Mouse (Mus musculus): ENCODE data around the gene Scamp3.

The Scamp3 gene

GRCm38 (mm10) chr3:89163643-89164245, 13.5 kb upstream of the Scamp3 start:
- peak; percentile 75 for DNase-seq (ENCODE audit: low read depth)

- peak; percentile 92 for DNase-seq (ENCODE audit: low read depth)
Observed at GRCm38 (mm10) chr3:89164506-89165267, 12.6 kb upstream of the Scamp3 start, which contains the start of gene Clk2. Gene Clk2, plus strand, starts transcription at chr3:89164795.

- DNase-seq (ENCODE audit: low read depth) = peak; percentile 38
Observed at GRCm38 (mm10) chr3:89165268-89165870, 11.9 kb upstream of the Scamp3 start.

GRCm38 (mm10) chr3:89166945-89167344, 10.3 kb upstream of the Scamp3 start:
- no peak for DNase-seq (ENCODE audit: low read depth)

GRCm38 (mm10) chr3:89174844-89175243, 2.4 kb upstream of the Scamp3 start:
- DNase-seq (ENCODE audit: low read depth) = no peak

GRCm38 (mm10) chr3:89175544-89175943, 1.7 kb upstream of the Scamp3 start:
- no peak for DNase-seq (ENCODE audit: low read depth)

GRCm38 (mm10) chr3:89176421-89176820, 852 bp upstream of the Scamp3 start:
- no peak for DNase-seq (ENCODE audit: low read depth)

- peak; percentile 47 for DNase-seq (ENCODE audit: low read depth)
Observed at GRCm38 (mm10) chr3:89178107-89178385, 773 bp downstream of the Scamp3 start.

- DNase-seq (ENCODE audit: low read depth) = no peak
Observed at GRCm38 (mm10) chr3:89179056-89179455, 1.8 kb downstream of the Scamp3 start.

- DNase-seq (ENCODE audit: low read depth) = no peak
Observed at GRCm38 (mm10) chr3:89181749-89182500, 4.7 kb downstream of the Scamp3 start.

- DNase-seq (ENCODE audit: low read depth) = peak; percentile 91
Observed at GRCm38 (mm10) chr3:89182531-89183057, 5.3 kb downstream of the Scamp3 start.

- DNase-seq (ENCODE audit: low read depth) = peak; percentile 70
Observed at GRCm38 (mm10) chr3:89183058-89183958, 6.0 kb downstream of the Scamp3 start, which contains the start of gene Fam189b. Gene Fam189b, plus strand, starts transcription at chr3:89183143.

- DNase-seq (ENCODE audit: low read depth) = no peak
Observed at GRCm38 (mm10) chr3:89183959-89184315, 6.7 kb downstream of the Scamp3 start.

- DNase-seq (ENCODE audit: low read depth) = no peak
Observed at GRCm38 (mm10) chr3:89187197-89187596, 9.9 kb downstream of the Scamp3 start.

GRCm38 (mm10) chr3:89187690-89188477, 10.6 kb downstream of the Scamp3 start:
- DNase-seq (ENCODE audit: low read depth) = no peak

GRCm38 (mm10) chr3:89188478-89188875, 11.2 kb downstream of the Scamp3 start:
- DNase-seq (ENCODE audit: low read depth) = no peak

- DNase-seq (ENCODE audit: low read depth) = peak; percentile 63
Observed at GRCm38 (mm10) chr3:89190436-89190835, 13.2 kb downstream of the Scamp3 start.

- peak; percentile 73 for DNase-seq (ENCODE audit: low read depth)
Observed at GRCm38 (mm10) chr3:89193351-89193750, 16.1 kb downstream of the Scamp3 start.

GRCm38 (mm10) chr3:89193853-89194252, 16.6 kb downstream of the Scamp3 start:
- DNase-seq (ENCODE audit: low read depth) = peak; percentile 78
